Mouse (Mus musculus) adipocyte (in vitro differentiated cells): Measurements from ENCODE around the gene Rnh1.

Source experiments
- DNase-seq: peaks from one replicate; pipeline ENCODE4 v3.0.0-alpha.2; 2016; ENCODE audit warnings: low spot score

The Rnh1 gene

DNA sequence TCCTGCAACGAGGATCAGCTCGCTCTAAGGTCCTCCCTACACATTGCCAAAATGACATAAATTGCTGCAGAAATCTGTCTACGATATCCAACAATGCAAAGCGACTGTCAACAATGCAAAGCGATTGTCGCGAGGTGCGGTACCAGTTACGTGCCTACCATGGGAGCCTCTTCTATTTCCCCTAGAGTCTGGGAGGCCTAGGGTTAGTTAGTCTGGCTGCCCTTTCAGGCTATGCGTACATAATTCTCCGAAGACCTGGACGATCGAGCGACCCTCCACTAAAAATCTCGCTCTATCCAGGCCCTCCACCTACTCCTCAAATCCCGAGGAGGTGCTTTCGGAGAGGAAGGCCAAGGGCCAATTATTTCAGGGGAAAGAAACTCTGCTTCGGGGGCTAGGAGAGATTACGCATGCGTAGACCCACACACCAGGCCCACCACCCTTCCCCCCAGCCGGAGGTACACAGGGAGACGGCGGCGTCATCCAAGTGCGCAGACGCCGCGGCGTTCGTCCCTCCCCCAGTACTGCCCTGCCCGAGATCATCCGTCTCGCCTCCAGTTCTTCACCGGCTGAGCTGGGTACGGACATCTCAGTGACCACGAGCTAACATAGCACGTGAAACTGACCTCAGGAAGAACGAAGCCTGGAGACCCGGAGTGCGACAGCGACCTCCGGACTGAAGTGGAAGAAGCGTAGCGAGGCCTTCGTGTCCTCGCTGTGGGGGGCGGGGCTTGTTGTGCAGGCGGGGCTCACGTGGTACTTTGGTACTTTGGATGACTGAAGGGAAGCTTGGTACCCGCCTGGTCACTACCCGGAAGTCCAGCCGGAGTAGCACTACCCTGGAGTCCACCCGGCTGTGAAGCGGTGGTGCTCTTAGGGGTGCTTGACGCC is at the start of gene Rnh1:
Gene Rnh1, minus strand, starts transcription at position 742 of the 891 bp plus-strand sequence.
- DNase-seq, result peak; percentile 91

GRCm38 (mm10) chr7:141222126-141222467 is 49.4 kb upstream of the Rnh1 start:
- no peak for DNase-seq

GRCm38 (mm10) chr7:141221249-141222125 is 48.8 kb upstream of the Rnh1 start:
- peak; percentile 98 for DNase-seq

DNA sequence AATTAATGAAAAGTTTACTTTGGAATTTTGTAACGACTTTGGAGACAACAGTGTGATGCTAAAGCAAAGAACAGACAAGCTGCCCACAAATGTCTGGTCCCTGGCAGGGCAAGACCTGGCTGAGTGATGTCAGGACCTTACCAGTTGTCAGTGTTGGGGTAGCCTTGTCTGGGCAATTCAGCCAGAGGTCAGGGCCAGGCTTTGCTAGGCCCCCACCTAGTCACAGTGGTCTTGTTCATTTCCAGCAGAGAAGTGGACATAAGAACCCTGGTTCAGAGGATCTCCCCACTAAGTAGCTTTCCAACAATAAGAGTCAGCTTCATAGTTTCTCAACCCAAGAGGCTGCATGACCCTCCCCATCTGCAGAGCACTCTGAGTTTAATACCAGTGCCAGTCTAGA is 47.7 kb upstream of the Rnh1 start:
- no peak for DNase-seq

GRCm38 (mm10) chr7:141219558-141220099 is 47.0 kb upstream of the Rnh1 start:
- DNase-seq, result no peak

- DNase-seq, result no peak
These were observed 46.0 kb upstream of the Rnh1 start for GRCm38 (mm10) chr7:141218557-141219133.

GRCm38 (mm10) chr7:141218141-141218540 is 45.5 kb upstream of the Rnh1 start:
- no peak for DNase-seq

DNA sequence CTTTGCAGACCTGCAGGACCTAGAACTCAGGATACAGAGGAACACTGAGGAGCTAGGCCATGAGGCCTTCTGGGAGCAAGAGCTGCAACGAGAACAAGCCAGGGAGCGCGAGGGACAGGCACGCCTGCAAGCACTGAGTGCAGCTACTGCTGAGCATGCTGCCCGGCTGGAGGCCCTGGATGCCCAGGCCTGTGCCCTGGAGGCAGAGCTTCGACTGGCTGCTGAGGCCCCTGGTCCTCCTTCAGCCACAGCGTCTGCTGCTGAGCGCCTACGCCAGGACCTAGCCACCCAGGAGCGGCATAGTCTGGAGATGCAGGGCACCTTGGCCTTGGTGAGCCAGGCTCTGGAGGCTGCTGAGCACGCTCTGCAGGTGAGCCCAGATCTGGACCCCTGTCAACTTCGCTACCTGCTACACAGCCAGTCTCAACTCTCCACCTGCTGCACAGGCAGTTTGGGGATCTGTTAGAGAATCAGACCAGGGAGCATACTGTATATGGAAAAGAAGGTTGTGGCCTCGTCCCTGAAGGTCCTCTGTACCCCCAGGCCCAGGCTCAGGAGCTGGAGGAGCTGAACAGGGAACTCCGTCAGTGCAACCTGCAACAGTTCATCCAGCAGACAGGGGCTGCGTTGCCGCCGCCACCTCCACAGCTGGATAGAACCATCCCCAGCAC is 44.8 kb upstream of the Rnh1 start:
- no peak for DNase-seq

DNA sequence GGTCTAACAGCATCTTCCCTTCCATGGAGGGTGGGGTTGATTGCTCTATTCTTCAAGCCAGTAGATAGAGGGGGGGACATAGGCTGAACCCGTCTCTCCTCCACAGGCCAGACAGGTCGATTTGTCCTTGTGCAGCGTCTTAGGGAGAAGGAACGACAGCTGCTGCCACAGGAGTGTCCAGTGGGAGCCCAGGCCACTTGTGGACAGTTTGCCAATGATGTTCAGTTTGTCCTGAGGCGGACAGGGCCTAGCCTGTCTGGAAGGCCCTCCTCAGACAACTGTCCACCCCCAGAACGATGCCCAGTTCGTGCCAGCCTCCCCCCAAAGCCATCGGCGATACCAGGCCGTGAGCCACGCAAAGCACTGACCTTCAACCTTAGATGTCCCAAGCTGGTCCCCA is 44.2 kb upstream of the Rnh1 start:
- DNase-seq, result no peak

DNA sequence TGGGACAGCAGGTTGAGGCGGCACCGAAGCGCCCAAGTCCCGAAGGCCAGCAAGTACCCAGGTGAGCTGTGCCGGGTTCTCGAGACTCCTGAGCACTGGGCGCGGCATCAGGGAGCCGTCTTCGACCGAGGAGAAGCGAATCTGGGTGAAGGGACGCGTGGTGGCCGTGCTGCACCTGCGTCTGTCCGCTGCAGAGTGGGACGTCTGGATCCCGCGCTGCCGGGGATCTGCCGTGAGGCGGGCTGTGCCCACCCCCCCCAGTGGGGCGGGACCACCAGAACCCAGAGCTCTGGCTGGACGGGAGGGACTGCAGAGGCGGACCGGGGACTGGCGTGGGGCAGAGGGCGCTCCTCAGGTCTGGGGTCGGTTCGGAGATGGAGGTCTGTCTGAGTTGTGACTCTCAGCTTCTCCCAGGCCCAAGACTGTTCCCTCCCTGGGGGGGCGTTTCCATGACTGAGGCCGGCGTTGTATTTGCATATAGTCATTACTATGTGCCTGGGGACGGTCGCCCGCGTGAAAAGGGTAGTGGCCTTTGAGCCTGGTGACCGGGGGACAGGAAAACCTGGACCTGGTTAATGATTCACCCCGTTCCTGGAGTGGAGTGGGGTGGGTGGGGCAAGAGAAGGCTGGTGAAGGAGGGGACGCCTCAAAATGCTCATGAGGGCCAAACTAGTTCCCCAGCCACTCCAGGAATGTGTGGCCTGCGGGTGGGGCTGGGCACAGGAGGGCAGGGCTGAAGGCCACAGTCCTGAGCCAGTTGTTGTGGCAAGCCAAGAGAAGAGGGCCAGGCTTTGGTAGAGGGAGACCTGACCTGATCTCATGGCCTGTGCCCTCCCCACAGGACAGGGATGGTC is 43.5 kb upstream of the Rnh1 start:
- peak; percentile 53 for DNase-seq

DNA sequence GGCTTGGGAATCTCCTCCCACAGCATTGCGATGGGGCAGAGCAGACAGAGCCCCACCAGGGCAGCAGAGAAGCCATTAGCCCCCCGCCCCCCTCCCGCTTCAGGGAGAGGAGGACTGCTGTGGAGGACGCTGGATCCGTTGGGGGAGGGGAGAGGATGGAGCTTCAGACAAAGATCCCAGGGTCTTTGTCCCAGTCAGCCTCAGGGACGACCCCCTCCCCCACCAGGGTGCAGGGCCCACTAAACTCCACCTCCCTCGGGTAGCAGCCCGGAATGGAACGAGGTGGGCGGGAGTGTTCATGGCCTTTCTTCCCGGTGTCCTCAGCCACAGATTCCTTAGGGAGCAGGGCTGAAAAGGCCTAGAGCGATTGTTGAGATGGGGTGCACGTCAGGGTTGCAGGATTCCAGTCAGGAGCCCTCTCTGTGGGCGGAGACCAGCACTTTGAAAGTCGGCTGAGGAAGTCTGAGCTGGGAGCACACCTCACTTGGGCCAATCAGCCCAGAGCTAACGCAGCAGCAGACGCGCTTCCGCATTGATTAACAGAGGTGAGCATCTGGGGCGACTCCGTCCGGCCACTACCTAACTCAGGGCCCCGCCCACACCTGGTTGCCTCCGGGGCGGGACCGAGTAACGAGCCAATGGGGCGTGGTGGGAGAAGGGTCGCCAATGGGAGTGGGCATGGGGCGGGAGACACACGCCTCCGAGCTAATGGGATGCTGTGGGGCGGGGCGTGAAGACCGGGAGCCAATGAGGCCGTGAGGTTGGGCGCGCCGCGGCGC is 42.6 kb upstream of the Rnh1 start, which contains the start of gene Rassf7:
Gene Rassf7, plus strand, starts transcription at position 760 of the 779 bp plus-strand sequence.
- DNase-seq, result peak; percentile 75

DNA sequence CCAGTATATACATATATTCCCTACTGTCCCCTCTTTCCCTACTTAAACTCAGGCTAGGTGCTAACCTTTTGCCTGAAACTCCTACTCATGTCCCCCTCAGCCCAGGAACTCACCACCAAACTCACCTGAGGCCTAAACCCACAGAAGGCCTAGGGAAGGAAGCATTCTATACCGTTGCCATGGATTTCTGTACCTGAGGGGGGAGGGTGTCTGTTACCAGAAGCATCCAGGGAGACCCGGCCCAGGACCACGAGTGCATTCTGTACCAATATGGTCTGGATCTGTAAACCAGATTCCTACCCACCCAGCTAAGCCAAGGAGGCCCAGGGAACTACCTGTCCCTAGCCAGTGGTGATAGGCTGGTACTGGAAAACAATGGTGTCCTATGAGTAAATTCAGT is 41.7 kb upstream of the Rnh1 start:
- no peak for DNase-seq

GRCm38 (mm10) chr7:141213605-141214235 is 41.1 kb upstream of the Rnh1 start, which contains the start of gene Lmntd2:
Lmntd2 (minus strand) TSS chr7:141214080.
- no peak for DNase-seq

- no peak for DNase-seq
These were observed 40.5 kb upstream of the Rnh1 start for GRCm38 (mm10) chr7:141213133-141213532.

DNA sequence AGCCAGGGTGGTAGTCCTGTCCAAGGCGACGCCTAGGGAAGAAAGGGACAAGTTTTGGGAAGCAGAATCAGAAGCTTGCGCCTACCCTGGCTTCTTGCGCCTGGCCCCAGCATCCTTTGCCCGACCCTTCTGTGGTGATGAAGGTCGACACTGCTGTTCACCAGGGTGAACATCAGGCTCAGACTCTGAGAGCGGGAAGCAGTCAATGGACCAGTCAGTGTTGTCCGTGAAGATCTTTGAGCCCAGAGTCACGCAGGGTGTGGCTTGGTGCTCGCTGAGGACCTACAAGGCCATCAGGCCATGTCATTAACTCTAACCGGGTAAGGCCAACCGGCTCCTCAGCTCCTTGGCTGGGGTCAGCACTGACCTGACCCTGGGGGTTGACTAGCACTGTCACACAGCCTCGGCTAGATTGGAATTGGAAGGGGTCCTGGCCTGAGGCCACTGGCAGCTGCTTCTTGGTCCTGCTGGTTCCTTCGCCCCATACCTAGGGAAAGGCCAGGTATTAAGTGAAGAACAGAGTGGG is 38.0 kb upstream of the Rnh1 start:
- no peak for DNase-seq

- DNase-seq, result no peak
These were observed 37.5 kb upstream of the Rnh1 start for GRCm38 (mm10) chr7:141210137-141210536.

DNA sequence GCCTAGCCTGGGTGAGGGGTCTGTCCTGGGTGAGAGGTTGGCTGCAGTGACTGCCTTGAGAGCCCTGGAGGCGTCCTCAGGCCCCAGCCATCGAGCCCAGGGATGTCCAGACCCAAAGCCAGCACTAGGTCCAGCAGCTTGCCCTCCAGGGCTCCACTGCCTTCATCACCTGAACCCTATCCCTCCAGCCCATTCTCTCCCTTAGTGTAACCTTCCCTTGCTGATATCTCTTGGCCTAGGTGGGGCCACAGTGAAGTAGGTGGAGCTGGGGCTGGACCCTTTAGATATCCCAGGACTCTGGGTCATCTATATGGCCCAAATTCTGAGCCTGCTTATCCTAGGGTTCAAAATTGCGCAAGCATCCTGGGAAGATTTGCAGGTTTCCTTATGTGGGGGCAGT is 36.9 kb upstream of the Rnh1 start:
- DNase-seq, result no peak

- no peak for DNase-seq
These were observed 33.7 kb upstream of the Rnh1 start for GRCm38 (mm10) chr7:141206182-141206937.
